Mouse (Mus musculus) limb, embryonic 12.5 days (tissue): ENCODE measurements around the gene Cryl1. TPM values are rescaled to one million over a fixed set of nuclear protein-coding genes. Genes with fewer than 3 reads are reported as not detected.
A peak's percentile ranks its signal among the peaks of the same experiment; 100 is the strongest.

Experiments
- ATAC-seq: fragments of 200-750 bp; cut with Nextera tagmentation; 2 replicates; pipeline ENCODE4 v1.8.0; 2017; ENCODE audit warnings: low read depth, moderate TSS enrichment; ENCODE audit not compliant: insufficient number of reproducible peaks, insufficient read depth, low FRiP score, low TSS enrichment
- H3K27ac ChIP-seq: fragments of 300-500 bp; sonication (generic); 2 replicates; pipeline ENCODE4 v1.5.1; 2016; ENCODE audit warnings: mild to moderate bottlenecking, moderate library complexity
- H3K27me3 ChIP-seq: fragments of 300-500 bp; sonication (generic); 2 replicates; pipeline ENCODE4 v1.6.1; 2016; ENCODE audit warnings: mild to moderate bottlenecking, moderate library complexity
- H3K36me3 ChIP-seq: fragments of 300-500 bp; sonication (generic); 2 replicates; pipeline ENCODE4 v1.6.1; 2016; ENCODE audit warnings: mild to moderate bottlenecking, moderate library complexity
- H3K4me1 ChIP-seq: fragments of 300-500 bp; sonication (generic); replicated peaks from 2 replicates; pipeline ENCODE4 v1.6.1; 2016
- H3K4me2 ChIP-seq: fragments of 300-500 bp; sonication (generic); 2 replicates; pipeline ENCODE4 v1.6.1; 2016; ENCODE audit warnings: mild to moderate bottlenecking, moderate library complexity
- H3K4me3 ChIP-seq: fragments of 300-500 bp; sonication (generic); replicated peaks from 2 replicates; pipeline ENCODE4 v1.5.1; 2016; ENCODE audit warnings: mild to moderate bottlenecking
- H3K9ac ChIP-seq: fragments of 300-500 bp; sonication (generic); replicated peaks from 2 replicates; pipeline ENCODE4 v1.6.1; 2016; ENCODE audit warnings: mild to moderate bottlenecking, moderate library complexity
- H3K9me3 ChIP-seq: fragments of 300-500 bp; sonication (generic); 2 replicates; pipeline ENCODE4 v1.6.1; 2016; ENCODE audit warnings: mild to moderate bottlenecking, moderate library complexity
- WGBS: fragments of 180-500 bp; shearing (Covaris S2); methylation state at CpG from one replicate; pipeline ENCODE4 v1.1.7; 2016; 5-methylcytosine and 5-hydroxymethylcytosine counted together
- polyA plus RNA-seq: library from polyadenylated mRNA; unstranded; fragments of >200 nt; fragmentation: Nextera tagmentation; extraction: Ambion mirVana; gene quantifications from 2 replicates; pipeline ENCODE4 v1.2.1, GENCODE M21; 2016

Gene Cryl1
- polyA plus RNA-seq: 16.7 and 18.2 TPM in 2 replicates

- Histone ChIP-seq H3K4me2 (peak within 1 kb of the TSS; percentile 78), H3K27me3 (peaks cover 12% of the 10 kb centered on the region; the same call in 1 of the 2 replicates), H3K36me3 (no peaks in the 10 kb centered on the region), H3K4me3 (peak within 1 kb of the TSS; percentile 65), H3K27ac (peak within 1 kb of the TSS; percentile 24; the same call in 1 of the 2 replicates), H3K9ac (peak within 1 kb of the TSS; percentile 82), H3K4me1 (no peaks in the 10 kb centered on the region), H3K9me3 (no peaks in the 10 kb centered on the region; the same call in 1 of the 2 replicates)
- peak; percentile 97 for ATAC-seq
- WGBS: 2% methylated on average over 43 of the region's 43 CpGs
Measured at GRCm38 (mm10) chr14:57398065-57398757, at the start of gene Cryl1. Gene Cryl1 (minus strand): TSS chr14:57398529.

GRCm38 (mm10) chr14:57430451-57430850 lies 32.1 kb upstream of the Cryl1 start:
- H3K27ac ChIP-seq: no peak overlapping the region
- H3K36me3 ChIP-seq: peaks cover 7% of the 10 kb centered on the region; the same call in 1 of the 2 replicates
- H3K27me3 ChIP-seq: no peaks in the 10 kb centered on the region
- no peak for ATAC-seq
- H3K9me3 ChIP-seq: no peaks in the 10 kb centered on the region
- H3K4me2 ChIP-seq: no peak overlapping the region
- H3K4me3 ChIP-seq: no peak overlapping the region
- no peak overlapping the region for H3K9ac ChIP-seq
- peaks cover 18% of the 10 kb centered on the region for H3K4me1 ChIP-seq
- 66% methylated on average over 2 of the region's 2 CpGs for WGBS

- Histone ChIP-seq H3K4me3 (peak overlapping the region; percentile 85), H3K4me1 (peaks cover 13% of the 10 kb centered on the region), H3K9ac (peak overlapping the region; percentile 73), H3K4me2 (peak overlapping the region; percentile 69), H3K9me3 (no peaks in the 10 kb centered on the region), H3K27me3 (no peaks in the 10 kb centered on the region), H3K27ac (no peak overlapping the region), H3K36me3 (no peaks in the 10 kb centered on the region)
- under 1% methylated on average over 24 of the region's 24 CpGs for WGBS
- peak; percentile 82 for ATAC-seq
Measured at GRCm38 (mm10) chr14:57424212-57424561, 25.9 kb upstream of the Cryl1 start.

- peaks cover 8% of the 10 kb centered on the region; the same call in 1 of the 2 replicates for H3K4me1 ChIP-seq
- peak within 1 kb of the TSS; percentile 69 for H3K4me2 ChIP-seq
- peak within 1 kb of the TSS; percentile 73 for H3K9ac ChIP-seq
- ATAC-seq: peak; percentile 97
- no peak within 1 kb of the TSS for H3K27ac ChIP-seq
- WGBS: 5% methylated on average over 41 of the region's 42 CpGs
- H3K36me3 ChIP-seq: no peaks in the 10 kb centered on the region
- H3K4me3 ChIP-seq: peak within 1 kb of the TSS; percentile 85
- no peaks in the 10 kb centered on the region for H3K9me3 ChIP-seq
- H3K27me3 ChIP-seq: no peaks in the 10 kb centered on the region
Measured at GRCm38 (mm10) chr14:57423432-57424211, 25.3 kb upstream of the Cryl1 start, which contains the start of gene Ift88. Gene Ift88 (plus strand): TSS chr14:57424062.

- H3K4me2 ChIP-seq: no peak overlapping the region
- WGBS: 95% methylated on average over 2 of the region's 2 CpGs
Measured at GRCm38 (mm10) chr14:57417187-57417586, 18.9 kb upstream of the Cryl1 start.

GRCm38 (mm10) chr14:57412166-57412565 lies 13.8 kb upstream of the Cryl1 start:
- Histone ChIP-seq H3K27me3 (no peaks in the 10 kb centered on the region), H3K36me3 (no peaks in the 10 kb centered on the region), H3K9ac (no peak overlapping the region), H3K4me3 (no peak overlapping the region), H3K27ac (no peak overlapping the region), H3K4me2 (no peak overlapping the region), H3K9me3 (no peaks in the 10 kb centered on the region), H3K4me1 (peaks cover 15% of the 10 kb centered on the region)
- WGBS: 59% methylated on average over 7 of the region's 7 CpGs
- no peak for ATAC-seq

More at GRCm38 (mm10) chr14:57417187-57417586, 18.9 kb upstream of the Cryl1 start:
- Histone ChIP-seq H3K27me3 (no peaks in the 10 kb centered on the region), H3K27ac (no peak overlapping the region), H3K9ac (no peak overlapping the region), H3K36me3 (no peaks in the 10 kb centered on the region), H3K4me1 (0 out of 2 replicates have a peak, but pooled peaks cover 2% of the 10 kb centered on the region), H3K9me3 (no peaks in the 10 kb centered on the region), H3K4me3 (no peak overlapping the region)
- no peak for ATAC-seq

- Histone ChIP-seq H3K27me3 (no peaks in the 10 kb centered on the region), H3K4me1 (peaks cover 16% of the 10 kb centered on the region), H3K4me2 (no peak overlapping the region), H3K9me3 (no peaks in the 10 kb centered on the region), H3K9ac (no peak overlapping the region), H3K4me3 (no peak overlapping the region), H3K36me3 (no peaks in the 10 kb centered on the region), H3K27ac (no peak overlapping the region)
- ATAC-seq: no peak
- WGBS: 16% methylated on average over 6 of the region's 6 CpGs
Measured at GRCm38 (mm10) chr14:57409106-57409505, 10.8 kb upstream of the Cryl1 start.

- H3K9ac ChIP-seq: no peak overlapping the region
- no peak for ATAC-seq
- H3K36me3 ChIP-seq: no peaks in the 10 kb centered on the region
- no peak overlapping the region for H3K4me2 ChIP-seq
- H3K4me3 ChIP-seq: no peak overlapping the region
- WGBS: 80% methylated on average over 8 of the region's 8 CpGs
- H3K4me1 ChIP-seq: peaks cover 16% of the 10 kb centered on the region
- H3K27ac ChIP-seq: no peak overlapping the region
- H3K9me3 ChIP-seq: no peaks in the 10 kb centered on the region
- H3K27me3 ChIP-seq: no peaks in the 10 kb centered on the region
Measured at GRCm38 (mm10) chr14:57408100-57408499, 9.8 kb upstream of the Cryl1 start.

- no peak overlapping the region for H3K9ac ChIP-seq
- WGBS: 5% methylated on average over 12 of the region's 12 CpGs
- peaks cover 16% of the 10 kb centered on the region for H3K4me1 ChIP-seq
- H3K27me3 ChIP-seq: no peaks in the 10 kb centered on the region
- no peak overlapping the region for H3K4me3 ChIP-seq
- no peak for ATAC-seq
- no peaks in the 10 kb centered on the region for H3K36me3 ChIP-seq
- H3K27ac ChIP-seq: no peak overlapping the region
- no peak overlapping the region; the same call in 1 of the 2 replicates for H3K4me2 ChIP-seq
- H3K9me3 ChIP-seq: no peaks in the 10 kb centered on the region; the same call in 1 of the 2 replicates
Measured at GRCm38 (mm10) chr14:57407039-57407987, 9.0 kb upstream of the Cryl1 start.

- ATAC-seq: no peak
- Histone ChIP-seq H3K27me3 (no peaks in the 10 kb centered on the region), H3K36me3 (no peaks in the 10 kb centered on the region), H3K9me3 (no peaks in the 10 kb centered on the region; the same call in 1 of the 2 replicates), H3K27ac (no peak overlapping the region), H3K9ac (no peak overlapping the region), H3K4me1 (peaks cover 8% of the 10 kb centered on the region), H3K4me3 (no peak overlapping the region), H3K4me2 (no peak overlapping the region)
Measured at GRCm38 (mm10) chr14:57402815-57403214, 4.5 kb upstream of the Cryl1 start.
